Mouse (Mus musculus): ENCODE results near the gene Slc16a1. TPM values are rescaled to one million over a fixed set of nuclear protein-coding genes. Genes with fewer than 3 reads are reported as not detected.
A peak's percentile ranks its signal among the peaks of the same experiment; 100 is the strongest.

Slc16a1 gene
- polyA plus RNA-seq, 1 experiment from 2014 or later: 32.1 TPM

- TF ChIP-seq EP300 (optimal IDR thresholded peaks at IDR 0.05) (no peak), CTCF (IDR thresholded peaks at IDR 0.05; ENCODE audit: low read depth) (no peak)
- Histone ChIP-seq H3K27me3 (ENCODE audit: control insufficient read depth, insufficient read depth, low read length) (no peaks in the 10 kb centered on the region), H3K4me3 (ENCODE audit: low read depth, low read length) (no peak overlapping the region), H3K9ac (ENCODE audit: low read length) (no peak overlapping the region), H3K4me1 (replicated peaks; ENCODE audit: control insufficient read depth, insufficient read depth) (no peaks in the 10 kb centered on the region), H3K27ac (replicated peaks) (no peak overlapping the region), H3K4me2 (replicated peaks; ENCODE audit: low read depth) (no peak overlapping the region), H3K9me3 (ENCODE audit: control insufficient read depth, low read length) (no peaks in the 10 kb centered on the region), H3K36me3 (ENCODE audit: control insufficient read depth, insufficient read depth, low read length) (no peaks in the 10 kb centered on the region)
- DNase-seq (ENCODE audit: low spot score) (no peak), ATAC-seq (ENCODE audit: low FRiP score, low TSS enrichment) (no peak)
- WGBS: 85% methylated on average over 2 of the region's 2 CpGs
Measured at GRCm38 (mm10) chr3:104636491-104636890, 2.0 kb upstream of the Slc16a1 start.

DNA sequence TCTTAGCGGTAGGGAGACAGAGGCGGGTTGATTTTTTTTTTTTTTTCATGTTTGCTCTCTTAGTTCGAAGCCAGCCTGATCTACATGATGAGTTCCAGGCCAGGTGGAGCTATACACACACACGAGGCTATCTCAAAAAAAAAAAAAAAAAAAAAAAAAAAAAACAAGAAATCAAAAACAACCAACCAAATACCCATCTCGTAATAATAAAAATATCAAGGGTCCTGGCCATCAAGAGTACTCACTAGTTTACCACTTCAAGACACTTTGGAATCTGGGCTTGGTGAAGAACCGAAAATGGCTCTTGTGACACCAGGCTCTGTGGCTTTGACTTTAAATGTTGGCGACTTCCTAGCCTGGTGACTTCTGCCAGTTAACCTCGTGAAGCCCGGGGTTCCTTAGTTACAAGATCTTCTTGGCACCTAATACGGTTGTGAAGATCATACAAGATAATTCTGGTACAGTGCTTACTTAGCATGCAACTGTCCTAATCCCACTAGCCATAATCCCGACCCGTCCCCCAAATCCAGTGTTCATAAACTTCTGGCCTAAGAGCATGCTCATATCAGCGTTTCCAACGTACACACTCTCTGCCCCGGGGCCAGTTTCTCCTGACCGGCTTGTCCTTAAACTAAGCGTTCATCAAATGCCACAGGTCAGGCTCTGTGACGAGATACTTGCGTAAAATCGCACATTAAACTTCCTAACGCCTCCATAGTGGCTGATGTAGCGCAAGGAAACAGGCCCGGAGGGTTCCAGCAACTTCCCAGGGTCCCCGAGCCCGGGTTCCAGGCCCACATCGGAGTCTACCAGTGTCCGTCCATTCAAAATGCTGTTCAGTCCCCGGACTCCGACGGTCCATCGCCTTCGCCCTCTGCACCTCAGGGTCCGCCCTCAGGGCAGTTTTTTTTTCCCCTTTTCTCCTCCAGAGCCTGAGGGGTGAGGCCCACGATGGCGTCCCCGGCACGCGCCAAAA lies 753 bp upstream of the Slc16a1 start:
- Histone ChIP-seq H3K27me3 (ENCODE audit: control insufficient read depth, insufficient read depth, low read length) (no peaks in the 10 kb centered on the region), H3K9ac (ENCODE audit: low read length) (peak overlapping the region; percentile 84), H3K4me2 (replicated peaks; ENCODE audit: low read depth) (peak overlapping the region; percentile 99), H3K9me3 (ENCODE audit: control insufficient read depth, low read length) (no peaks in the 10 kb centered on the region), H3K4me1 (replicated peaks; ENCODE audit: control insufficient read depth, insufficient read depth) (no peaks in the 10 kb centered on the region), H3K27ac (replicated peaks) (peak overlapping the region; percentile 77), H3K36me3 (ENCODE audit: control insufficient read depth, insufficient read depth, low read length) (no peaks in the 10 kb centered on the region), H3K4me3 (ENCODE audit: low read depth, low read length) (peak overlapping the region; percentile 81)
- no peak for TF ChIP-seq CTCF (IDR thresholded peaks at IDR 0.05; ENCODE audit: low read depth)
- no peak for TF ChIP-seq EP300 (optimal IDR thresholded peaks at IDR 0.05)
- WGBS: 14% methylated on average over 38 of the region's 38 CpGs
- ATAC-seq (ENCODE audit: low FRiP score, low TSS enrichment): no peak; the same call in 1 of the 2 replicates
- DNase-seq (ENCODE audit: low spot score): peak; percentile 31

DNA sequence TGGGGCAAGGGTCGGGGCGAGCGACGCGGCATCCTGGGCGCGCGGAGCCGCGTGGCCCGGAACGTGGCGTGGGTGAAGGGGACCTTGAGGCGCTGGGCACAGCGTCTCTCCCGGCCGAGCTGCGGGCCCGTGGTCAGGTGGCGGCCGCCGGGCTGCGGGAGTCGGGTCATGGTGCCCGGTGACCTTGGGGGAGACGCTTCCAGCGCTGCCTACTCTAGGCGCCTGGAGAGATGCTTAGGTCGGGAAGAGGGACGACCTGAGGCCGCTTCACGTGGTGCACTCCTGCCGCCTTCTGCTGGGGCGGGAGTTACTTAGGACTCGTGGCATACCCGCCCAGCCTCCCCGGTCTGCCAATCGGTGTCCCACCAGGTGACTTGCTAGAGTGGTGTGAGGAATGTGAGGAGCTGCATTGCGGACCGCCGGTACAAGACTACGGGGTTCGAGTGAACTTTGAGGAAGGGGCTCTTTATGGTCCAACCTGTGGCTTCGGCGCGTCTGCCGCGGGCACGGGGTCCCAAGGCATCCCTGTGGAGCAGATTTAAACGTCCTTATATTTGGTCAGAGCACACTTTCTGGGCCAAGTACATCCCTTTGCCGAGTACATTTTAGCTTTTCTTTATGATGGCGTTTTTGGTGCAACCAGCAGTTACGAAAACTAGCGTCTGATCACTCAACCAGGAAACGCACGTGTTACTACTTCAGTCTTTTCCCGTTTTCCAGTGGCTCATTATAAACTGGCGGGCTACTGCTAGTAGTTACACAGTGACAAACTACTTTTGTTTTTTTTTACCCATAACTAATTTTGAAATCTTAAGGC lies 672 bp downstream of the Slc16a1 start:
- H3K27ac ChIP-seq (replicated peaks): peak overlapping the region; percentile 77
- under 1% methylated on average over 54 of the region's 58 CpGs for WGBS
- H3K36me3 ChIP-seq (ENCODE audit: control insufficient read depth, insufficient read depth, low read length): no peaks in the 10 kb centered on the region
- peak overlapping the region; percentile 81 for H3K4me3 ChIP-seq (ENCODE audit: low read depth, low read length)
- DNase-seq (ENCODE audit: low spot score): peak; percentile 85
- TF ChIP-seq CTCF (IDR thresholded peaks at IDR 0.05; ENCODE audit: low read depth): peak; percentile 41
- TF ChIP-seq EP300 (optimal IDR thresholded peaks at IDR 0.05): no peak
- peak overlapping the region; percentile 99 for H3K4me2 ChIP-seq (replicated peaks; ENCODE audit: low read depth)
- peak overlapping the region; percentile 84 for H3K9ac ChIP-seq (ENCODE audit: low read length)
- H3K9me3 ChIP-seq (ENCODE audit: control insufficient read depth, low read length): no peaks in the 10 kb centered on the region
- H3K4me1 ChIP-seq (replicated peaks; ENCODE audit: control insufficient read depth, insufficient read depth): no peaks in the 10 kb centered on the region
- peak; percentile 82 for ATAC-seq (ENCODE audit: low FRiP score, low TSS enrichment)
- H3K27me3 ChIP-seq (ENCODE audit: control insufficient read depth, insufficient read depth, low read length): no peaks in the 10 kb centered on the region

DNA sequence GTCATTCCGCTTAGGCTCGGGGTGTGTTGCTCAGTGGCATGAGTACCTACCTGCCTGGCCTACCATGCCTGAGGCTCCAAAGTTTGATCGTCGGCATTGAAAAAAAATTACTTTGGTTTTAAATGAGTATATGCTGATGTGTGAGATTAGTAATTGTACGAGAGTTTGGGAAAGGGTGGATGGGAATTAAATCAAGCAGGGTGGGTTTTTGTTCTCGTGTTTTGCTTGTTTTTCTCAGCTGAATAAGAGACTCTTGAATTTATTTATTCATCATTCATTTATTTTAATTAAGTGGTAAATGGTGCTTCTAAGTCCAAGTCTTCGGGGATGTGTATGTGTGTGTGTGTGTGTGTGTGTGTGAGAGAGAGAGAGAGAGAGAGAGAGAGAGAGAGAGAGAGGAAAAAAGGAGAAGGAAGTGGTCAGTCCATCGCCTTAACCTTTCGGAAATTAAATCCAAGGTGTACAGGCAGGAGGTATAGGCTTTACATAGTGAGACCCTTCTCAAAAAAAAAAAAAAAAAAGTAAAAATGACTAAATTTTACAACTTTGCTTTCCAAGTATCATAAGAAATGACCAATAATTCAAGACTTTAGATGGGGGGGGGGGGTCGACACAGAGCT lies 1.4 kb downstream of the Slc16a1 start:
- no peak for TF ChIP-seq CTCF (IDR thresholded peaks at IDR 0.05; ENCODE audit: low read depth)
- no peak for TF ChIP-seq EP300 (optimal IDR thresholded peaks at IDR 0.05)
- WGBS: 31% methylated on average over 10 of the region's 10 CpGs
- H3K4me2 ChIP-seq (replicated peaks; ENCODE audit: low read depth): peak overlapping the region; percentile 99
- DNase-seq (ENCODE audit: low spot score) (no peak), ATAC-seq (ENCODE audit: low FRiP score, low TSS enrichment) (no peak)
- H3K9ac ChIP-seq (ENCODE audit: low read length): no peak overlapping the region; the same call in 1 of the 2 replicates
- H3K4me1 ChIP-seq (replicated peaks; ENCODE audit: control insufficient read depth, insufficient read depth): no peaks in the 10 kb centered on the region
- H3K27me3 ChIP-seq (ENCODE audit: control insufficient read depth, insufficient read depth, low read length): no peaks in the 10 kb centered on the region
- peak overlapping the region; percentile 81 for H3K4me3 ChIP-seq (ENCODE audit: low read depth, low read length)
- H3K27ac ChIP-seq (replicated peaks): no peak overlapping the region; the same call in 1 of the 2 replicates
- no peaks in the 10 kb centered on the region for H3K9me3 ChIP-seq (ENCODE audit: control insufficient read depth, low read length)
- H3K36me3 ChIP-seq (ENCODE audit: control insufficient read depth, insufficient read depth, low read length): no peaks in the 10 kb centered on the region

DNA sequence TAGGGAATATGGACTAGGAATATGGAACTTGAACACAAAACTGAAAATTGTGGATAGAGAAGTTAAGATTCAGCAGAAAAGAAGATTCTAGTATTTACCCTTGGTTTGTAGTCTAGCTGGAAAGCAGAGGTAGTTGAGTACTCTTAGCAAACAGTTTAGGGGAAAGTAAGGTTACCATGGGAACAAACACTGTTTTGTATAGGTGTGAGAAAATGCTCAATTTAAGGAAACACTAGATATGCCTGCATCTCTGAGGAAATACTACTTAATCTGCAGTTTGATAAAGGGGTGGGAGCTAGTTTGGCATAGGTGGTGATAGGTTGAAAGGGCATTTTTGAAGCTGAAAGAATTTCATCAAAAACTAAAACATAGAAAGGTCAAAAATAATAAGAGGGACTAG lies 2.4 kb downstream of the Slc16a1 start:
- H3K27me3 ChIP-seq (ENCODE audit: control insufficient read depth, insufficient read depth, low read length): no peaks in the 10 kb centered on the region
- H3K4me1 ChIP-seq (replicated peaks; ENCODE audit: control insufficient read depth, insufficient read depth): no peaks in the 10 kb centered on the region
- TF ChIP-seq CTCF (IDR thresholded peaks at IDR 0.05; ENCODE audit: low read depth): no peak
- no peak for TF ChIP-seq EP300 (optimal IDR thresholded peaks at IDR 0.05)
- H3K4me3 ChIP-seq (ENCODE audit: low read depth, low read length): no peak overlapping the region
- H3K9ac ChIP-seq (ENCODE audit: low read length): no peak overlapping the region
- ATAC-seq (ENCODE audit: low FRiP score, low TSS enrichment) (no peak), DNase-seq (ENCODE audit: low spot score) (no peak)
- H3K27ac ChIP-seq (replicated peaks): no peak overlapping the region
- no peaks in the 10 kb centered on the region for H3K9me3 ChIP-seq (ENCODE audit: control insufficient read depth, low read length)
- H3K4me2 ChIP-seq (replicated peaks; ENCODE audit: low read depth): no peak overlapping the region
- no peaks in the 10 kb centered on the region for H3K36me3 ChIP-seq (ENCODE audit: control insufficient read depth, insufficient read depth, low read length)
